Mouse (Mus musculus): ENCODE measurements around the gene Olfr1246. TPM values are rescaled to one million over a fixed set of nuclear protein-coding genes. Genes with fewer than 3 reads are reported as not detected.

Gene Olfr1246
- total and polyA plus RNA-seq, 3 experiments = not detected

DNA sequence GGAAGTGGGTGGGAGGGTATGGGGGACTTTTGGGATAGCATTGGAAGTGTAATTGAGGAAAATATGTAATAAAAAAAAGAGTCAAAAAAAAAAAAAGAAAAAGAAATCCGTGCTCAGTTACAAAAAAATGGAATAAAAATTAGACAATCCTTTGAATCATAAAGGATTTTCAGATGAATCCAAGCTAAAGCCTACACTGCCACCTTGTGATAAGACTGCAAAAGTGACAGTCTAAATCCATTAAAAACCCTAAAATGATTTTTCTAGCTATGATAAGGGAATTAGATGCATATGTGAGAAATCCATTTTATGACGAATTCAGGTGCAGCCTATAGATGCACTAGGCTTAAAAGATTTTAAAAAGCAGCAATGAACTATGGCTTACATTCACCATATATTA, 48.4 kb downstream of the Olfr1246 start:
- no peak for TF ChIP-seq MAX (IDR thresholded peaks at IDR 0.05; ENCODE audit: low read length)
- no peak for TF ChIP-seq BHLHE40 (IDR thresholded peaks at IDR 0.05; ENCODE audit: low read depth, low read length)
- no peak for TF ChIP-seq USF2 (conservative IDR thresholded peaks at IDR 0.05; ENCODE audit: low read depth, low read length)
- TF ChIP-seq RAD21 (IDR thresholded peaks at IDR 0.05; ENCODE audit: low read depth, low read length) = peak; percentile 23
- TF ChIP-seq ZC3H11A (IDR thresholded peaks at IDR 0.05; ENCODE audit: low read depth, low read length) = no peak
- TF ChIP-seq CTCF (conservative IDR thresholded peaks at IDR 0.05 in 1 of 2, IDR thresholded peaks at IDR 0.05 in 1 of 2; ENCODE audit: low read depth in 2 of 2, low read length in 2 of 2) = peak in 1 of 2 experiments; percentile 24; a peak in 2 of 4 replicates
- no peak for TF ChIP-seq NELFE (IDR thresholded peaks at IDR 0.05; ENCODE audit: low read depth, low read length)
- in situ Hi-C loops (cut with MboI; ENCODE audit: low pct_ligation_motif_present, low pct_unique_long_range_greater_than_20kb, low sequenced_read_pairs) = no loop called here
- DNase-seq (ENCODE audit: extremely low read depth) = no peak
- dilution Hi-C loops (cut with MboI; ENCODE audit: extremely low pct_ligation_motif_present, extremely low pct_unique_long_range_greater_than_20kb, low sequenced_read_pairs) = no loop called here
- Histone ChIP-seq H3K9ac (ENCODE audit: insufficient read depth, low read depth) (no peak overlapping the region), H3K4me3 (replicated peaks in 1 of 3; ENCODE audit: low read depth in 2 of 3, low read length in 2 of 3, poor library complexity in 1 of 3) (no peak overlapping the region), H3K4me2 (ENCODE audit: insufficient read depth, low read depth, poor library complexity, severe bottlenecking) (no peak overlapping the region), H3K4me1 (ENCODE audit: control insufficient read depth in 1 of 2, insufficient read depth in 2 of 2) (no peaks in the 10 kb centered on the region), H3K36me3 (replicated peaks in 1 of 2; ENCODE audit: control insufficient read depth in 1 of 2, insufficient read depth in 1 of 2, low read length in 1 of 2) (no peaks in the 10 kb centered on the region), H3K27ac (ENCODE audit: insufficient read depth, low read depth) (no peak overlapping the region), H3K9me3 (replicated peaks; ENCODE audit: low read length) (peaks cover 19% of the 10 kb centered on the region), H3K79me2 (replicated peaks; ENCODE audit: control insufficient read depth, extremely low read depth, insufficient read depth, poor library complexity, severe bottlenecking) (no peaks in the 10 kb centered on the region), H3K27me3 (replicated peaks) (no peaks in the 10 kb centered on the region)

DNA sequence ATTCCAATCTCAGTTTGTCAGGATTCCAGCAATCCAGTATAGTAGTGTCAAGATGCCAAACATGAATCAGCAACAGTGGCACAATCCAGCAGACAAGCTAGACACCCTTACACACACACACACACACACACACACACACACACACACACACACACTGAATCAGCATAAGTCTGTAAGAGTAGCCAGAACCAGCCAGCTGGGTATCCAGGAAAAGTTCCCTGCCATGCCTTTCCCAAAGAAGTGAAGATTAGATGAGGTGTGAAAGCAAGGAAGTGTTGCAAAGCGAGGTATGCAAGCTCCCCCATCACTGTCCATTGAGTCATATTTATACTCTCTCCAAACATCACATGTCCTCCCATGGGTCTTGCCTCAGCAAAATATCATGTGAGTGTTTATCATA, 53.0 kb downstream of the Olfr1246 start:
- no peaks in the 10 kb centered on the region for H3K27me3 ChIP-seq (replicated peaks)
- H3K27ac ChIP-seq (ENCODE audit: insufficient read depth, low read depth) = no peak overlapping the region
- no peak overlapping the region for H3K4me2 ChIP-seq (ENCODE audit: insufficient read depth, low read depth, poor library complexity, severe bottlenecking)
- TF ChIP-seq MEF2A (IDR thresholded peaks at IDR 0.05; ENCODE audit: borderline replicate concordance, low read depth, low read length) (no peak), ETS1 (conservative IDR thresholded peaks at IDR 0.05; ENCODE audit: low read depth, low read length) (no peak), SMC3 (IDR thresholded peaks at IDR 0.05; ENCODE audit: low read depth, low read length) (no peak), NELFE (IDR thresholded peaks at IDR 0.05; ENCODE audit: low read depth, low read length) (no peak), RCOR1 (conservative IDR thresholded peaks at IDR 0.05; ENCODE audit: low read depth, low read length) (no peak), ELF1 (IDR thresholded peaks at IDR 0.05; ENCODE audit: low read depth, low read length) (no peak), TCF12 (IDR thresholded peaks at IDR 0.05; ENCODE audit: low read depth, low read length) (no peak), TBP (conservative IDR thresholded peaks at IDR 0.05; ENCODE audit: low read depth, low read length) (no peak), SIN3A (IDR thresholded peaks at IDR 0.05; ENCODE audit: low read length) (no peak), ZNF384 (IDR thresholded peaks at IDR 0.05; ENCODE audit: low read depth, low read length) (no peak), MXI1 (IDR thresholded peaks at IDR 0.05; ENCODE audit: low read depth, low read length) (no peak), JUND (conservative IDR thresholded peaks at IDR 0.05; ENCODE audit: low read depth, low read length) (no peak)
- in situ Hi-C loops (cut with MboI; ENCODE audit: low pct_ligation_motif_present, low pct_unique_long_range_greater_than_20kb, low sequenced_read_pairs) (no loop called here), dilution Hi-C loops (cut with MboI; ENCODE audit: extremely low pct_ligation_motif_present, extremely low pct_unique_long_range_greater_than_20kb, low sequenced_read_pairs) (no loop called here)
- H3K4me1 ChIP-seq (ENCODE audit: control insufficient read depth in 1 of 2, insufficient read depth in 2 of 2) = no peaks in the 10 kb centered on the region
- no peak overlapping the region for H3K4me3 ChIP-seq (replicated peaks in 1 of 3; ENCODE audit: low read depth in 2 of 3, low read length in 2 of 3, poor library complexity in 1 of 3)
- H3K9ac ChIP-seq (ENCODE audit: insufficient read depth, low read depth) = no peak overlapping the region
- DNase-seq (ENCODE audit: extremely low read depth) = no peak
- H3K79me2 ChIP-seq (replicated peaks; ENCODE audit: control insufficient read depth, extremely low read depth, insufficient read depth, poor library complexity, severe bottlenecking) = no peaks in the 10 kb centered on the region
- H3K36me3 ChIP-seq (replicated peaks in 1 of 2; ENCODE audit: control insufficient read depth in 1 of 2, insufficient read depth in 1 of 2, low read length in 1 of 2) = no peaks in the 10 kb centered on the region
- peaks cover 16% of the 10 kb centered on the region for H3K9me3 ChIP-seq (replicated peaks; ENCODE audit: low read length)

Other genes starting within 250 kb of the Olfr1246 start
- not detected in 2 replicates for gene Olfr1234, start 228.3 kb downstream of the Olfr1246 start, total RNA-seq (2012; rRNA removed)
- not detected in 2 replicates for gene Olfr1234, start 228.3 kb downstream of the Olfr1246 start, total RNA-seq (2014; rRNA removed)
- gene Olfr1234, start 228.3 kb downstream of the Olfr1246 start, polyA plus RNA-seq (2012; ENCODE audit: insufficient read length, low read depth) = not detected in 2 replicates
- not detected in 2 replicates for gene Olfr1238, start 183.5 kb downstream of the Olfr1246 start, total RNA-seq (2012; rRNA removed)
- gene Olfr1238, start 183.5 kb downstream of the Olfr1246 start, total RNA-seq (2014; rRNA removed) = not detected in 2 replicates
- not detected in 2 replicates for gene Olfr1238, start 183.5 kb downstream of the Olfr1246 start, polyA plus RNA-seq (2012; ENCODE audit: insufficient read length, low read depth)
- gene Olfr1239, start 172.8 kb downstream of the Olfr1246 start, total RNA-seq (2012; rRNA removed) = not detected in 2 replicates
- not detected in 2 replicates for gene Olfr1239, start 172.8 kb downstream of the Olfr1246 start, total RNA-seq (2014; rRNA removed)
- gene Olfr1239, start 172.8 kb downstream of the Olfr1246 start, polyA plus RNA-seq (2012; ENCODE audit: insufficient read length, low read depth) = not detected in 2 replicates
- gene Olfr1240, start 150.2 kb downstream of the Olfr1246 start, total RNA-seq (2012; rRNA removed) = not detected in 2 replicates
- not detected in 2 replicates for gene Olfr1240, start 150.2 kb downstream of the Olfr1246 start, total RNA-seq (2014; rRNA removed)
- not detected in 2 replicates for gene Olfr1240, start 150.2 kb downstream of the Olfr1246 start, polyA plus RNA-seq (2012; ENCODE audit: insufficient read length, low read depth)
- not detected in 2 replicates for gene Olfr1241, start 106.0 kb downstream of the Olfr1246 start, total RNA-seq (2012; rRNA removed)
- gene Olfr1241, start 106.0 kb downstream of the Olfr1246 start, total RNA-seq (2014; rRNA removed) = not detected in 2 replicates
- gene Olfr1241, start 106.0 kb downstream of the Olfr1246 start, polyA plus RNA-seq (2012; ENCODE audit: insufficient read length, low read depth) = not detected in 2 replicates
- gene Olfr1242, start 94.8 kb downstream of the Olfr1246 start, total RNA-seq (2012; rRNA removed) = not detected in 2 replicates
- not detected in 2 replicates for gene Olfr1242, start 94.8 kb downstream of the Olfr1246 start, total RNA-seq (2014; rRNA removed)
- gene Olfr1242, start 94.8 kb downstream of the Olfr1246 start, polyA plus RNA-seq (2012; ENCODE audit: insufficient read length, low read depth) = not detected in 2 replicates
- not detected in 2 replicates for gene Olfr1243, start 61.7 kb downstream of the Olfr1246 start, total RNA-seq (2012; rRNA removed)
- not detected in 2 replicates for gene Olfr1243, start 61.7 kb downstream of the Olfr1246 start, total RNA-seq (2014; rRNA removed)
- not detected in 2 replicates for gene Olfr1243, start 61.7 kb downstream of the Olfr1246 start, polyA plus RNA-seq (2012; ENCODE audit: insufficient read length, low read depth)
- gene Olfr1245, start 14.7 kb downstream of the Olfr1246 start, total RNA-seq (2012; rRNA removed) = not detected in 2 replicates
- not detected in 2 replicates for gene Olfr1245, start 14.7 kb downstream of the Olfr1246 start, total RNA-seq (2014; rRNA removed)
- gene Olfr1245, start 14.7 kb downstream of the Olfr1246 start, polyA plus RNA-seq (2012; ENCODE audit: insufficient read length, low read depth) = not detected in 2 replicates
- not detected in 2 replicates for gene Olfr1247, start 21.0 kb upstream of the Olfr1246 start, total RNA-seq (2012; rRNA removed)
- not detected in 2 replicates for gene Olfr1247, start 21.0 kb upstream of the Olfr1246 start, total RNA-seq (2014; rRNA removed)
- not detected in 2 replicates for gene Olfr1247, start 21.0 kb upstream of the Olfr1246 start, polyA plus RNA-seq (2012; ENCODE audit: insufficient read length, low read depth)
- gene Olfr1248, start 25.1 kb upstream of the Olfr1246 start, total RNA-seq (2012; rRNA removed) = not detected in 2 replicates
- not detected in 2 replicates for gene Olfr1248, start 25.1 kb upstream of the Olfr1246 start, total RNA-seq (2014; rRNA removed)
- not detected in 2 replicates for gene Olfr1248, start 25.1 kb upstream of the Olfr1246 start, polyA plus RNA-seq (2012; ENCODE audit: insufficient read length, low read depth)
- gene Olfr1249, start 41.8 kb upstream of the Olfr1246 start, total RNA-seq (2012; rRNA removed) = not detected in 2 replicates
- gene Olfr1249, start 41.8 kb upstream of the Olfr1246 start, total RNA-seq (2014; rRNA removed) = not detected in 2 replicates
- gene Olfr1249, start 41.8 kb upstream of the Olfr1246 start, polyA plus RNA-seq (2012; ENCODE audit: insufficient read length, low read depth) = not detected in 2 replicates
- gene Olfr1250, start 68.3 kb upstream of the Olfr1246 start, total RNA-seq (2012; rRNA removed) = 0.04 TPM in 1 of 2 replicates, not detected in the other
- gene Olfr1250, start 68.3 kb upstream of the Olfr1246 start, total RNA-seq (2014; rRNA removed) = not detected in 2 replicates
- gene Olfr1250, start 68.3 kb upstream of the Olfr1246 start, polyA plus RNA-seq (2012; ENCODE audit: insufficient read length, low read depth) = not detected in 2 replicates
- gene Olfr1251, start 78.8 kb upstream of the Olfr1246 start, total RNA-seq (2012; rRNA removed) = not detected in 2 replicates
- gene Olfr1251, start 78.8 kb upstream of the Olfr1246 start, total RNA-seq (2014; rRNA removed) = not detected in 2 replicates
- gene Olfr1251, start 78.8 kb upstream of the Olfr1246 start, polyA plus RNA-seq (2012; ENCODE audit: insufficient read length, low read depth) = not detected in 2 replicates
- gene Olfr1252, start 131.9 kb upstream of the Olfr1246 start, total RNA-seq (2012; rRNA removed) = not detected in 2 replicates
- not detected in 2 replicates for gene Olfr1252, start 131.9 kb upstream of the Olfr1246 start, total RNA-seq (2014; rRNA removed)
- gene Olfr1252, start 131.9 kb upstream of the Olfr1246 start, polyA plus RNA-seq (2012; ENCODE audit: insufficient read length, low read depth) = not detected in 2 replicates
- not detected in 2 replicates for gene Olfr1253, start 163.9 kb upstream of the Olfr1246 start, total RNA-seq (2012; rRNA removed)
- not detected in 2 replicates for gene Olfr1253, start 163.9 kb upstream of the Olfr1246 start, total RNA-seq (2014; rRNA removed)
- gene Olfr1253, start 163.9 kb upstream of the Olfr1246 start, polyA plus RNA-seq (2012; ENCODE audit: insufficient read length, low read depth) = not detected in 2 replicates
- gene Olfr1254, start 200.5 kb upstream of the Olfr1246 start, total RNA-seq (2012; rRNA removed) = not detected in 2 replicates
- not detected in 2 replicates for gene Olfr1254, start 200.5 kb upstream of the Olfr1246 start, total RNA-seq (2014; rRNA removed)
- gene Olfr1254, start 200.5 kb upstream of the Olfr1246 start, polyA plus RNA-seq (2012; ENCODE audit: insufficient read length, low read depth) = not detected in 2 replicates
- not detected in 2 replicates for gene Olfr1255, start 218.9 kb upstream of the Olfr1246 start, total RNA-seq (2012; rRNA removed)
- not detected in 2 replicates for gene Olfr1255, start 218.9 kb upstream of the Olfr1246 start, total RNA-seq (2014; rRNA removed)
- not detected in 2 replicates for gene Olfr1255, start 218.9 kb upstream of the Olfr1246 start, polyA plus RNA-seq (2012; ENCODE audit: insufficient read length, low read depth)
- not detected in 2 replicates for gene Olfr1256, start 248.4 kb upstream of the Olfr1246 start, total RNA-seq (2012; rRNA removed)
- not detected in 2 replicates for gene Olfr1256, start 248.4 kb upstream of the Olfr1246 start, total RNA-seq (2014; rRNA removed)
- gene Olfr1256, start 248.4 kb upstream of the Olfr1246 start, polyA plus RNA-seq (2012; ENCODE audit: insufficient read length, low read depth) = not detected in 2 replicates